Mouse (Mus musculus): ENCODE results near the gene Wfikkn2. TPM values are rescaled to one million over a fixed set of nuclear protein-coding genes. Genes with fewer than 3 reads are reported as not detected.

Gene Wfikkn2
- 9.3 and 10.2 TPM in 2 replicates for polyA plus RNA-seq (2015; fragmentation: Nextera tagmentation; extraction: Ambion mirVana)

GRCm38 (mm10) chr11:94245955-94246788, at the start of gene Wfikkn2:
Gene Wfikkn2 (minus strand): TSS chr11:94246005.
- H3K27me3 ChIP-seq (replicated peaks; ENCODE audit: control insufficient read depth, insufficient read depth, low read length) = no peaks in the 10 kb centered on the region
- H3K9me3 ChIP-seq (ENCODE audit: control insufficient read depth, low read length) = no peaks in the 10 kb centered on the region
- peaks cover 31% of the 10 kb centered on the region for H3K4me1 ChIP-seq (ENCODE audit: control insufficient read depth, insufficient read depth, low read depth, low read length)
- no peak within 1 kb of the TSS for H3K4me3 ChIP-seq (ENCODE audit: low read length)
- H3K4me2 ChIP-seq (ENCODE audit: low read length) = no peak within 1 kb of the TSS
- peak within 1 kb of the TSS; percentile 77 for H3K27ac ChIP-seq (ENCODE audit: low read depth, low read length)
- ATAC-seq = peak; percentile 77
- H3K9ac ChIP-seq (ENCODE audit: low read depth, low read length) = no peak within 1 kb of the TSS; the same call in 1 of the 2 replicates
- H3K36me3 ChIP-seq (ENCODE audit: control insufficient read depth, insufficient read depth, low read length) = no peaks in the 10 kb centered on the region
- 30% methylated on average over 17 of the region's 17 CpGs for WGBS

- 51% methylated on average over 9 of the region's 9 CpGs for WGBS
- no peak for ATAC-seq
- no peak overlapping the region for H3K27ac ChIP-seq (ENCODE audit: low read depth, low read length)
- H3K4me2 ChIP-seq (ENCODE audit: low read length) = no peak overlapping the region
- peaks cover 45% of the 10 kb centered on the region for H3K36me3 ChIP-seq (ENCODE audit: control insufficient read depth, insufficient read depth, low read length)
- H3K9ac ChIP-seq (ENCODE audit: low read depth, low read length) = no peak overlapping the region
- H3K4me3 ChIP-seq (ENCODE audit: low read length) = no peak overlapping the region
- H3K9me3 ChIP-seq (ENCODE audit: control insufficient read depth, low read length) = no peaks in the 10 kb centered on the region
- no peaks in the 10 kb centered on the region for H3K4me1 ChIP-seq (ENCODE audit: control insufficient read depth, insufficient read depth, low read depth, low read length)
- no peaks in the 10 kb centered on the region for H3K27me3 ChIP-seq (replicated peaks; ENCODE audit: control insufficient read depth, insufficient read depth, low read length)
Measured at GRCm38 (mm10) chr11:94294996-94295845, 49.4 kb upstream of the Wfikkn2 start.

- no peak for ATAC-seq
- H3K27ac ChIP-seq (ENCODE audit: low read depth, low read length) = no peak overlapping the region
- peaks cover 27% of the 10 kb centered on the region for H3K36me3 ChIP-seq (ENCODE audit: control insufficient read depth, insufficient read depth, low read length)
- H3K9me3 ChIP-seq (ENCODE audit: control insufficient read depth, low read length) = no peaks in the 10 kb centered on the region
- H3K9ac ChIP-seq (ENCODE audit: low read depth, low read length) = no peak overlapping the region
- H3K4me1 ChIP-seq (ENCODE audit: control insufficient read depth, insufficient read depth, low read depth, low read length) = no peaks in the 10 kb centered on the region
- H3K4me2 ChIP-seq (ENCODE audit: low read length) = no peak overlapping the region
- H3K27me3 ChIP-seq (replicated peaks; ENCODE audit: control insufficient read depth, insufficient read depth, low read length) = no peaks in the 10 kb centered on the region
- no peak overlapping the region for H3K4me3 ChIP-seq (ENCODE audit: low read length)
- WGBS = 92% methylated on average over 10 of the region's 10 CpGs
Measured at GRCm38 (mm10) chr11:94290062-94290740, 44.4 kb upstream of the Wfikkn2 start.

GRCm38 (mm10) chr11:94287105-94287504, 41.3 kb upstream of the Wfikkn2 start:
- Histone ChIP-seq H3K4me1 (ENCODE audit: control insufficient read depth, insufficient read depth, low read depth, low read length) (no peaks in the 10 kb centered on the region), H3K27ac (ENCODE audit: low read depth, low read length) (no peak overlapping the region), H3K36me3 (ENCODE audit: control insufficient read depth, insufficient read depth, low read length) (peaks cover 22% of the 10 kb centered on the region), H3K27me3 (replicated peaks; ENCODE audit: control insufficient read depth, insufficient read depth, low read length) (no peaks in the 10 kb centered on the region), H3K9me3 (ENCODE audit: control insufficient read depth, low read length) (no peaks in the 10 kb centered on the region), H3K4me2 (ENCODE audit: low read length) (no peak overlapping the region), H3K9ac (ENCODE audit: low read depth, low read length) (no peak overlapping the region), H3K4me3 (ENCODE audit: low read length) (no peak overlapping the region)
- ATAC-seq = no peak
- WGBS = 90% methylated on average over 5 of the region's 5 CpGs

- 83% methylated on average over 11 of the region's 11 CpGs for WGBS
- H3K27me3 ChIP-seq (replicated peaks; ENCODE audit: control insufficient read depth, insufficient read depth, low read length) = no peaks in the 10 kb centered on the region
- ATAC-seq = no peak
- H3K4me2 ChIP-seq (ENCODE audit: low read length) = no peak overlapping the region
- no peak overlapping the region for H3K9ac ChIP-seq (ENCODE audit: low read depth, low read length)
- H3K4me1 ChIP-seq (ENCODE audit: control insufficient read depth, insufficient read depth, low read depth, low read length) = no peaks in the 10 kb centered on the region
- peaks cover 21% of the 10 kb centered on the region for H3K36me3 ChIP-seq (ENCODE audit: control insufficient read depth, insufficient read depth, low read length)
- no peak overlapping the region for H3K4me3 ChIP-seq (ENCODE audit: low read length)
- no peak overlapping the region for H3K27ac ChIP-seq (ENCODE audit: low read depth, low read length)
- no peaks in the 10 kb centered on the region for H3K9me3 ChIP-seq (ENCODE audit: control insufficient read depth, low read length)
Measured at GRCm38 (mm10) chr11:94285886-94286574, 40.2 kb upstream of the Wfikkn2 start.

- no peak overlapping the region for H3K9ac ChIP-seq (ENCODE audit: low read depth, low read length)
- WGBS = 94% methylated on average over 6 of the region's 6 CpGs
Measured at GRCm38 (mm10) chr11:94283536-94284099, 37.8 kb upstream of the Wfikkn2 start.

GRCm38 (mm10) chr11:94282291-94282690, 36.5 kb upstream of the Wfikkn2 start:
- Histone ChIP-seq H3K9me3 (ENCODE audit: control insufficient read depth, low read length) (no peaks in the 10 kb centered on the region), H3K4me1 (ENCODE audit: control insufficient read depth, insufficient read depth, low read depth, low read length) (peaks cover 1% of the 10 kb centered on the region; the same call in 1 of the 2 replicates), H3K4me2 (ENCODE audit: low read length) (no peak overlapping the region), H3K4me3 (ENCODE audit: low read length) (no peak overlapping the region), H3K9ac (ENCODE audit: low read depth, low read length) (no peak overlapping the region), H3K36me3 (ENCODE audit: control insufficient read depth, insufficient read depth, low read length) (0 out of 2 replicates have a peak, but pooled peaks cover 3% of the 10 kb centered on the region), H3K27ac (ENCODE audit: low read depth, low read length) (no peak overlapping the region), H3K27me3 (replicated peaks; ENCODE audit: control insufficient read depth, insufficient read depth, low read length) (no peaks in the 10 kb centered on the region)
- no peak for ATAC-seq
- 65% methylated on average over 5 of the region's 5 CpGs for WGBS

More at GRCm38 (mm10) chr11:94283536-94284099, 37.8 kb upstream of the Wfikkn2 start:
- Histone ChIP-seq H3K9me3 (ENCODE audit: control insufficient read depth, low read length) (no peaks in the 10 kb centered on the region), H3K27ac (ENCODE audit: low read depth, low read length) (no peak overlapping the region), H3K4me3 (ENCODE audit: low read length) (no peak overlapping the region), H3K27me3 (replicated peaks; ENCODE audit: control insufficient read depth, insufficient read depth, low read length) (no peaks in the 10 kb centered on the region), H3K36me3 (ENCODE audit: control insufficient read depth, insufficient read depth, low read length) (peaks cover 6% of the 10 kb centered on the region; the same call in 1 of the 2 replicates), H3K4me1 (ENCODE audit: control insufficient read depth, insufficient read depth, low read depth, low read length) (no peaks in the 10 kb centered on the region), H3K4me2 (ENCODE audit: low read length) (no peak overlapping the region)
- no peak for ATAC-seq

All from hindbrain, embryonic 16.5 days (tissue).